Mouse (Mus musculus): ENCODE measurements at regions not wholly inside any gene's neighbourhood (a gene's known extent, or its start where the extent isn't known, plus 50 kb on each side); places are given as distances from the start of the nearest gene placed in this dataset.

DNA sequence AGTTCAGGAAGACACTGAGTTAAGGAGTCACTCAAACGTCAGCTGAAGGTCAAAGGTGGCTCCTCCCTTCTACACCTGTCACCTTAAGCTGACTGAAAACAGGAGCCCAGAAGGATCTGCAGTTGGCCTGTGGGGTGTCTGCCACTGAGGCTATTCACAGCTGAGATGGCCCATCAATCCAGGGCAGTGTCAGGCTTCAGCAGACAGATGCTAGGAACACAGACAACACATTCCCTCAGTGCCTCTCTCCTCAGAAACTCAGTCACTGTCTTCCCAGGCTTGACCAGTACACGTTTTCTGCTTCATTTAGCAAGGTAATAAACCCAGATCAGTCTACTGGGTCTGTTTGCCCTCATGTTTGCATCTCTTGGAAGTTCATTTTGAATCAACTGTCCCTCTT is 222.9 kb upstream of the Pkn2 start:
- TF ChIP-seq CTCF (IDR thresholded peaks at IDR 0.05; ENCODE audit: low read depth) (no peak), EP300 (IDR thresholded peaks at IDR 0.05; ENCODE audit: low read depth) (no peak)
